Mouse (Mus musculus): ENCODE results near the gene F2rl3.

DNA sequence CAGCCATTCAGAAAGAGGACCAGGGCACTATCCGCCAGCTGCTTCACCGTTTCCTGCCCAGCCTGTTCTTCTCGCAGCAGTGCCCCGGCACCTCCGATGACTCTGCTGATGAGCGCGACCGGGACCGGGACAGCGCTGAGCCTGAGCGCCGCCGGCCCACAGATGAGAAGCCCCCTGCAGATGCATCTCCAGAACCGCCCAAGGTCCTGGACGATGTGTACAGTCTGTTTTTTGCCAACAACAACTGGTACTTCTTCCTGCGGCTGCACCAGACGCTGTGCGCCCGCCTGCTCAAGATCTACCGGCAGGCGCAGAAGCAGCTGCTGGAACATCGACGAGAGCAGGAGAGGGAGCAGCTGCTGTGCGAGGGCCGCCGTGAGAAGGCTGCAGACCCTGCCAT is 11.8 kb upstream of the F2rl3 start:
- TF ChIP-seq CHD2 (IDR thresholded peaks at IDR 0.05; ENCODE audit: low read depth, low read length), result no peak
- no peak for TF ChIP-seq HCFC1 (IDR thresholded peaks at IDR 0.05; ENCODE audit: borderline replicate concordance, insufficient read depth, low read length)
- no peak for TF ChIP-seq MAFK (IDR thresholded peaks at IDR 0.05; ENCODE audit: insufficient read depth, low read depth, low read length)
- no peak for TF ChIP-seq ZC3H11A (IDR thresholded peaks at IDR 0.05; ENCODE audit: borderline replicate concordance, low read depth, low read length)
- no peak for TF ChIP-seq ZNF384 (IDR thresholded peaks at IDR 0.05; ENCODE audit: low read depth, low read length)
